Mouse (Mus musculus) spleen, postnatal 10 days (tissue): Measurements from ENCODE around the gene E330017A01Rik.

ENCODE experiments used
- DNase-seq, 2 experiments: peaks; one replicate each; pipeline ENCODE4 v3.0.0; 2021 to 2022; ENCODE audit warnings: low spot score in 2 of 2

The E330017A01Rik gene

GRCm38 (mm10) chr16:58663021-58663420 is 24.5 kb upstream of the E330017A01Rik start:
- DNase-seq = no peak

GRCm38 (mm10) chr16:58662287-58662791 is 23.8 kb upstream of the E330017A01Rik start:
- DNase-seq = no peak

- peak; percentile 47 to 59 for DNase-seq
Measured at GRCm38 (mm10) chr16:58661826-58662225, 23.3 kb upstream of the E330017A01Rik start.

GRCm38 (mm10) chr16:58658668-58659067 is 20.1 kb upstream of the E330017A01Rik start:
- peak in 1 of 2 experiments; percentile 18 for DNase-seq

GRCm38 (mm10) chr16:58656526-58656925 is 18.0 kb upstream of the E330017A01Rik start:
- no peak for DNase-seq

DNA sequence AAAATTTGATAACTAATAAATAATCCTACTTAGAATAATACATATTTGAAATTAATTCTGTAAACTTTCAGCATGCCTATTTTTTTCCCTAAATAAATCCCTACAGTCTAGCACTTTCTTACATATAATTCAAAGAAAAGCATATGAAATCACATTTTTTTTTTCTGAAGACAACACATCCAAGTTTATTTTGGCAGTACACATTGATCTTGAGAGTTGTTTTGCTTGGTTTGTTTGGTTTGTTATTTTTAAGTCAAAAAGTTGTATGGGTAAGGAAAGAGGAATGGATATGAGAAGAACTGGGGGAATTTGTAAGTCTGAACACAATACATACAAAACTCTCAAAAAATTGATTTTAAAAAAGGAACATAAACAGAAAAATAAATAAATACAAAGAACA is 17.2 kb upstream of the E330017A01Rik start:
- DNase-seq = no peak

DNA sequence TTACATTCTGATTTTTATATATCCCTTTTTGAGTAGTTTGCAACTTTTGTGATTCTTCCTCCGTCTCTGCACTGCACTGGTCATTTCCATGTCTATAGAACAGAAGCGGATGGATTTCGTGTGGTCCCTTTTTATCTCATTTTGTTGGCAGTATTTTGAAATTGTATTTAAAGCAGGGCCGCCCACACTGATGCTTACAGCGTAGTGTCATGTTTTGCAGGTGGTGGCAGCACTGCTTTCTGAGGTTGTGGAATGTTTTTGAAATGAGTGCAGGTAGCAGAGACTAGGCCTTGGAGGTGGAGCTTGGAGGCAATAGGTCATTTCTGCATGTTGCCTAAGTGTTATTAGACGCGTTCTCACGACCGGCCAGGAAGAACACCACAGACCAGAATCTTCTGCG is 11.4 kb upstream of the E330017A01Rik start:
- no peak for DNase-seq

GRCm38 (mm10) chr16:58638016-58638415 is 523 bp downstream of the E330017A01Rik start:
- DNase-seq = no peak

- DNase-seq = no peak
Measured at GRCm38 (mm10) chr16:58637448-58637847, 1.1 kb downstream of the E330017A01Rik start.

DNA sequence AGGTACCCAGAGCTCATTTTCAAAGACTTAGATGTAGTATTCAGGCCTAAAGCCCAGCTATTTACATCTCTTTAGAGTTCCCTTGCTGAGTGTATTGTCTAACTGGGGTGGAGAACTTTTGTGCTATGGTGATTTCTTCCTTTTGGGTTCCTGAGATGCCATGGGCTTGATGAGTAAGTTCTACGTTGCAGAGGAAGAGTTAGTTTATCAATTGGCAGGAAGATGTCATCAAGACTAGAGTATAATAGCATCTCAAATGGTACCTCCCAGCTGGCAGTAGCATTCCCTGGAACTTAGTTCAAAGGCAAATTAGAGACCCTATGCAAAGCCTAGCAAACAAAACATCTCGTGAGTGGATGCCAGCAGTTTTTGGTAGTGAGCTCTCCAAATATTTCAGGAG is 2.7 kb downstream of the E330017A01Rik start:
- DNase-seq = no peak

DNA sequence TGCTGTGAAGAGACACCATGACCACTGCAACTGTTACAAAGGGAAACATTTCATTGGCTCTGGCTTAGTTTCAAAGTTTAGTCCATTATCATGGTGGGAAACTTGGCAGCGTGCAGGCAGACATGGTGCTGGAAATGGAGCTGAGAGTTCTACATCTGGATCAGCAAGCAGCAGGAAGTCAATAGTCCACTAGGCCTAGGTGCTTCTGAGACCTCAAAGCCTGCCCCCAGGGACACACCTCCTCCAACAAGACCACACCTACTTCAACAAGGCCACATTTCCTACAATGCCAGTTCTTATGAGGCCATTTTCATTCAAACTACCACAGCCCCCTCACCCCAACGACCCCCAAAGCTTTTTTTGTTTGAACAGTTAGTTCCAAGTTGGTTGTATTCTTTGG is 8.8 kb downstream of the E330017A01Rik start:
- no peak for DNase-seq

- DNase-seq = no peak
Measured at GRCm38 (mm10) chr16:58628968-58629367, 9.6 kb downstream of the E330017A01Rik start.

DNA sequence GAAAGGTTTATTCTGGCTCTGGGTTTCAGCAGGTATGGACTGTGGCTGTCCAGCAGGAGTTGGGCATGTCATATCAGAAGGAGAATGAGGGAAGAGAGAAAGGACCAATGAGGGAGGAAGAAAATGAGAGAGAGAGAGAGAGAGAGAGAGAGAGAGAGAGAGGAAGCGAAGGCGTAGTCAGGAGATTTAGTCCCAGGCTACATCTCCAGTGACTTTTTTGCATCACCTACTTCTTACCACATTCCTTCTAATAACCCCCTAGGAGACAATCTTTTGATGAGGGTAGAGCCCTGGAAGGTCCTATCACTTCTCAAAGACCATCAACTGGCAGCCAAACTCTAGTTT is 10.2 kb downstream of the E330017A01Rik start:
- no peak for DNase-seq

DNA sequence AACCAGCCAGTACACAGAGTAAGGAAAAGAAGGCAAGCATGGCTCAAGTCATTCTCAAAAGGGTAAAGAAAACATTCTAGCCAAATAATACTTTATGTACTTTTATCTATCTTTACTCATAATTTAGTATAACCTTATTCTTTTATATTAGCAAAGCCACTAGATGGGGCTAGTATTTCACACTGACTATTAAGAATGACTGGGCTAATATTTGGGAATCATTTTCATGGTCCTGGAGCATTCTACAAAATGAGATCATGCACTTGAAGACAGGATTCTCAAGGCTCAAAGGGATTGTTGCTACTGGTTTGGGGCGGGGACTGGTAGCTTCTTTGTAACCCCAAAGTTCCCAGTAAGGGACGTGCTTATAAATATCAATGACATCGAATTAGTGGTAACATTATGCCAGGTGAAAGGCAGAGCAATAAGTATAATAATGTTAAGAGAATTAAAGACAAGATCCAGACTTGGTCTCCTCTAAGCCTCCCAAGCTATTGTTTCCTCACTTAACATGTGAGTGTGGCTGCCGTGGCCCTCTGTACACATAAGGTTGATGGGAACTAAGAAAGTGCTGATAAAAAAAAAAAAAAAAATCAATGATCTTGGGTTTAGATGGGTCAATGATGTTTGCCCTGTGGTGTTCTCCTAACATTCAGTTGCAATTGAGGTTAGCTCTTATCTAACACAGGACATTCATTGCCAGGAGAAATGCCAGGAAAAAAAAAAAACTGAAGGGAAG is 10.8 kb downstream of the E330017A01Rik start:
- DNase-seq = no peak

DNA sequence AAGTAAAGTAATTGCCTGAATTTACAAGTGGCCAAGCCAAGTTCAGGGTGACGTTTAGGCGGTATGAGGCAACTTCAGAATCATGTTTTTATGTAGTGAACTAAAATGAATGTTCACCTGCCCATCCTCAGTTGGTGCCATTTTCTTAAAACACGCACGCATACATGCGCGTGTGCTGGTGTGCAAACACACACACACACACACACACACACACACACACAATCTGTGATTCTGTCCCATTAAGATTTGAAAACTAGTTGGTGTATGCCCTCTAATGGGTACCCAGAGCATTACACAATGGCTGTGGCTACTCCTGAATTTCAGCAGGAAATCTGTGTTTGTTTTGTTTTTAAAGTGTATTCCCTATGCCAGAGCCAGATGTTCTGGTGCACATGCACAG is 14.6 kb downstream of the E330017A01Rik start:
- peak in 1 of 2 experiments; percentile 37 for DNase-seq

GRCm38 (mm10) chr16:58623114-58623513 is 15.4 kb downstream of the E330017A01Rik start:
- DNase-seq = no peak

DNA sequence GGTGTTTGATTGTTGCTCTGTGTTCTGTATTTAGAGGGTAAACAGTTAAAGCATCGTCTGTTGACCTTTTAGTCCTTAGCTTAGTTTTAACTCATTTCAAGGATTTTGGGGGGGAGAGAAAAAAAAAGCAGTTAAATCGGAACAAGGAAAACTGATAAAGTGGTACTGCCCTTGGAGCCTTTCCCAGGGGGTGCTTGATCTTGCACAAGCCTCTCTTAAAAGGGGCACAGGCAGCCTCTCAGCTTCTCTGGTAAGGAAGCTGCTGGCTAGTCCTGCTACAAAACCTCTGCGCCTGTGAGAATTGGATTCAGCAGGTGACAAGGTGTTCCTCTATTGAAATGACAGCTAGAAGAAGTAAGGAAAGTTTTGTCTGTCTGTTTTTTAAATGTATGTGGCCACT is 16.2 kb downstream of the E330017A01Rik start:
- DNase-seq = no peak

DNA sequence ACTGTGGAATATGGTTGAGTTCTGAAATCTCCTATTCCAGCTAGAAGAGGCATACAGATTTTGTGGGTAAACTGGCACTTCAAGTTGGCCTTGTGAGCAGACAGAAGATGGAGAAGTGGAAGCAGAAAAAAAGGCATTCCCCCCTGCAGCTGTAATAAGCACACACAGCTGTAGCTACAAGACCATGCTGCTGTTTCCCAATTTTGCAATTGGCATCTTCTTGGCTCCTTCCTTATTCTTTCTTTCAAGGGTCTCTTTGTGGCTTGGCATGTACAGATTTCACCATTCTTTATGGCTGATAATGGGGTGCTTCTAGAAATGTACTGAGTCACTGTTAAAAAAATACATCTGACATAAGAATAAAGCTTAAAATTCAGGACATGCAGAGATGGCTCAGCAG is 21.2 kb downstream of the E330017A01Rik start:
- DNase-seq = no peak

DNA sequence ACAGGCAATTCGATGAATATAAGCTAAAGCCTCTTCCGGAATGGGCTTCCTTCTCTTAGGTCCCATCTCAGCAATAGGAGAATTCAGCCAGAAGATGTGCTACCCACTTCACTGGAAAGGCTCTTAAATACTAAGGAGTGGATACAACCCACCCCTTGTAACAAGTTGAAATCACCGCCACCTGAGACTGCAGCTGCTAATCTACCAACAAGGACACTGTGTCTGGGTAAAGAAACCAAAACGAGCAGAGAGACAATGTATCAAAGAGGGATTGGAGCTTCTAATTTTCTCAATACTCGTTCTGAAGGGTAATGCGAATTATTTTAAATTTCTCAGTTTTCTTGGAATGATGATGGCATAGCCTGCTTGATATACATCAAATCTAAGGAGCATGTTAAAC is 21.7 kb downstream of the E330017A01Rik start, which contains the start of gene Gm813:
Gene Gm813, minus strand, starts transcription at position 101 of the 400 bp plus-strand sequence.
- DNase-seq = no peak

DNA sequence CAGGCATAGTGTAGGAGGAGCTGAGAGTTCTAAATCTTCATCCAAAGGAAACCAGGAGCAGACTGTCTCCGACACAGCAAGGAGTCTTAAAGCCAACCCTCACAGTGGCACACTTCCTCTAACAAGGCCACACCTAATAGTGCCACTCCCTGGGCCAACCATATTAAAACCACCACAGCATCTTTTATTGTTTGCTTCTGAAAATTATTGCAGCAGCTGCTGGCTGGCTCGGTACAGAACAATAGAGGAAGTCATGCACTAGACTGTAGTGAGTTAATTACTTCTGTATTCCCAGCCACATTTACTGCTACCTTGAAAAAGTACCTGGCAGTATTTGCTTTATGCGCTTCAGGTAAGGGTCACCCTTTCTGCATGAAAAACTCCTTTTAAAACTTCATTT is 25.6 kb downstream of the E330017A01Rik start:
- DNase-seq = no peak

- DNase-seq = no peak
Measured at GRCm38 (mm10) chr16:58607101-58607500, 31.4 kb downstream of the E330017A01Rik start.

- no peak for DNase-seq
Measured at GRCm38 (mm10) chr16:58604680-58605079, 33.9 kb downstream of the E330017A01Rik start.

DNA sequence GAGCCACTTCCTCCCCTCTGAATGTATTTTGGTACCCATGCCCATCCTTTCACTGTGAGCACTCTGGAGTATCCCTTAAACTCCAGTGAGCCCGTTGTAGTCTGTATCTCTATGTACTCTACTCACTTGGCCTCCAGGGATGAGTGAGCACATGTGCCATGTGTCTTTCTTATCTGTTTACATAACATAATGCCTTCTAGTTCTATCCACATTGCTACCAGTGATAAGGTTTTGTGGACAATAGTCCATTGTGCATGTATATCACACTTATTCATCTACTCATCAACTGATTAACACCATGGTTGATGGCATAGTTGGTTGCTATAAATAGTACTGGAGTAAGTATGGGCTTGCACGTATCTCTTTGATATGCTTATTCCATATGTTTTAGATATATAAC is 34.7 kb downstream of the E330017A01Rik start:
- no peak for DNase-seq

- no peak for DNase-seq
Measured at GRCm38 (mm10) chr16:58600846-58601245, 37.7 kb downstream of the E330017A01Rik start.
